Comparison of ENCODE assay signal across 8 mouse cellular contexts in genomic region chr13:119409330-119409707, GRCm38 (mm10). TPM values are rescaled to one million over a fixed set of nuclear protein-coding genes. Genes with fewer than 3 reads are reported as not detected.
DNase-seq lines count a peak whose midpoint lies in the region; ATAC-seq and TF ChIP-seq lines count a peak whose summit lies in the region.

No protein-coding gene starts in this region.

- 1% methylated on average over 13 of the region's 13 CpGs for WGBS in forebrain, embryonic 16.5 days
- WGBS in hindbrain, embryonic 10.5 days, result under 1% methylated on average over 13 of the region's 13 CpGs
- WGBS in limb, embryonic 15.5 days, result under 1% methylated on average over 13 of the region's 13 CpGs
- WGBS in midbrain, embryonic 13.5 days, result under 1% methylated on average over 13 of the region's 13 CpGs

- no peak for TF ChIP-seq POLR2A in brain, embryonic 14.5 days (IDR thresholded peaks at IDR 0.05; ENCODE audit: borderline replicate concordance, extremely low read depth, insufficient read depth, insufficient read length, poor library complexity, severe bottlenecking)

- peak overlapping the region; percentile 76 for H3K4me2 ChIP-seq in forebrain, embryonic 16.5 days (ENCODE audit: low read length)
- H3K4me2 ChIP-seq in limb, embryonic 15.5 days, result peak overlapping the region; percentile 59
- peak overlapping the region; percentile 73 for H3K4me2 ChIP-seq in midbrain, embryonic 13.5 days (replicated peaks)

- H3K4me1 ChIP-seq in forebrain, embryonic 16.5 days (replicated peaks; ENCODE audit: control insufficient read depth, insufficient read depth, low read length), result peaks cover 21% of the 10 kb centered on the region
- H3K4me1 ChIP-seq in hindbrain, embryonic 10.5 days (replicated peaks), result peaks cover 28% of the 10 kb centered on the region
- peaks cover 7% of the 10 kb centered on the region for H3K4me1 ChIP-seq in limb, embryonic 15.5 days
- peaks cover 33% of the 10 kb centered on the region for H3K4me1 ChIP-seq in midbrain, embryonic 13.5 days (replicated peaks)

- ATAC-seq in forebrain, embryonic 16.5 days, result peak; percentile 7
- ATAC-seq in limb, embryonic 15.5 days (ENCODE audit: insufficient number of reproducible peaks, low FRiP score, low TSS enrichment, low read depth), result peak; percentile 83
- ATAC-seq in midbrain, embryonic 13.5 days, result peak; percentile 29; the same call in 1 of the 2 replicates

- peak overlapping the region; percentile 97 for H3K4me3 ChIP-seq in forebrain, embryonic 16.5 days (replicated peaks; ENCODE audit: low read length)
- H3K4me3 ChIP-seq in hindbrain, embryonic 10.5 days, result peak overlapping the region; percentile 86
- H3K4me3 ChIP-seq in limb, embryonic 15.5 days, result peak overlapping the region; percentile 92
- H3K4me3 ChIP-seq in midbrain, embryonic 13.5 days (replicated peaks), result peak overlapping the region; percentile 89

- no peak for TF ChIP-seq CTCF in brain, embryonic 14.5 days (IDR thresholded peaks at IDR 0.05; ENCODE audit: borderline replicate concordance, extremely low read depth, insufficient read depth, insufficient read length)

- no peaks in the 10 kb centered on the region for H3K27me3 ChIP-seq in forebrain, embryonic 16.5 days (replicated peaks; ENCODE audit: control insufficient read depth, insufficient read depth, low read length)
- H3K27me3 ChIP-seq in hindbrain, embryonic 10.5 days (ENCODE audit: insufficient read depth, poor library complexity, severe bottlenecking), result no peaks in the 10 kb centered on the region
- H3K27me3 ChIP-seq in limb, embryonic 15.5 days, result no peaks in the 10 kb centered on the region
- no peaks in the 10 kb centered on the region for H3K27me3 ChIP-seq in midbrain, embryonic 13.5 days

- DNase-seq in layer of hippocampus, adult 11-12 months (ENCODE audit: low spot score), result peak; percentile 27
- DNase-seq in layer of hippocampus, postnatal 25 days (ENCODE audit: extremely low spot score in 1 of 2, low spot score in 1 of 2), result no peak
- peak; percentile 87 for DNase-seq in brain, embryonic 14.5 days (ENCODE audit: low read depth)
- peak; percentile 81 for DNase-seq in hindbrain, embryonic 10.5 days (ENCODE audit: low spot score)
- peak; percentile 80 for DNase-seq in urinary bladder, postnatal 14 days (ENCODE audit: low spot score)

- H3K9me3 ChIP-seq in forebrain, embryonic 16.5 days (ENCODE audit: control insufficient read depth, low read length), result 0 out of 2 replicates have a peak, but pooled peaks cover 2% of the 10 kb centered on the region
- no peaks in the 10 kb centered on the region for H3K9me3 ChIP-seq in hindbrain, embryonic 10.5 days
- H3K9me3 ChIP-seq in limb, embryonic 15.5 days, result no peaks in the 10 kb centered on the region
- H3K9me3 ChIP-seq in midbrain, embryonic 13.5 days, result no peaks in the 10 kb centered on the region

- H3K9ac ChIP-seq in forebrain, embryonic 16.5 days (replicated peaks; ENCODE audit: low read depth, low read length), result peak overlapping the region; percentile 84
- peak overlapping the region; percentile 82 for H3K9ac ChIP-seq in limb, embryonic 15.5 days
- peak overlapping the region; percentile 88 for H3K9ac ChIP-seq in midbrain, embryonic 13.5 days (replicated peaks)

- H3K36me3 ChIP-seq in forebrain, embryonic 16.5 days (ENCODE audit: control insufficient read depth, insufficient read depth), result no peaks in the 10 kb centered on the region
- peaks cover 2% of the 10 kb centered on the region for H3K36me3 ChIP-seq in hindbrain, embryonic 10.5 days
- 0 out of 2 replicates have a peak, but pooled peaks cover under 1% of the 10 kb centered on the region for H3K36me3 ChIP-seq in limb, embryonic 15.5 days
- H3K36me3 ChIP-seq in midbrain, embryonic 13.5 days, result peaks cover under 1% of the 10 kb centered on the region

- peak overlapping the region; percentile 89 for H3K27ac ChIP-seq in forebrain, embryonic 16.5 days (ENCODE audit: low read length)
- peak overlapping the region; percentile 94 for H3K27ac ChIP-seq in hindbrain, embryonic 10.5 days
- peak overlapping the region; percentile 96 for H3K27ac ChIP-seq in limb, embryonic 15.5 days
- H3K27ac ChIP-seq in midbrain, embryonic 13.5 days, result peak overlapping the region; percentile 89

RNA-seq across cellular contexts. Expression of gene Paip1, which starts 19.1 kb away (rescaled TPM):
- 100 to 1,000 TPM; 101 to 103 TPM for total RNA-seq in layer of hippocampus, postnatal 25 days (2021)
- 65.7 and 77.6 TPM in 2 replicates for polyA plus RNA-seq in brain, embryonic 14.5 days (2012; rRNA removed)
- polyA plus RNA-seq in forebrain, embryonic 16.5 days (2015; fragmentation: Nextera tagmentation; extraction: Ambion mirVana), result 157 and 169 TPM in 2 replicates
- 103 and 122 TPM in 2 replicates for polyA plus RNA-seq in hindbrain, embryonic 10.5 days (2016; fragmentation: Nextera tagmentation; extraction: Ambion mirVana)
- polyA plus RNA-seq in limb, embryonic 15.5 days (2015; fragmentation: Nextera tagmentation; extraction: Ambion mirVana), result 49.0 and 62.0 TPM in 2 replicates
- 197 and 243 TPM in 2 replicates for polyA plus RNA-seq in midbrain, embryonic 13.5 days (2015; fragmentation: Nextera tagmentation; extraction: Ambion mirVana)

RNA-seq across cellular contexts. Expression of gene 4833420G17Rik, which starts 53.2 kb away (rescaled TPM):
- total RNA-seq in layer of hippocampus, postnatal 25 days (2021), result 10 to 100 TPM; 23.2 to 28.0 TPM
- polyA plus RNA-seq in brain, embryonic 14.5 days (2012; rRNA removed), result 116 and 191 TPM in 2 replicates
- polyA plus RNA-seq in forebrain, embryonic 16.5 days (2015; fragmentation: Nextera tagmentation; extraction: Ambion mirVana), result 128 and 131 TPM in 2 replicates
- 74.8 and 75.8 TPM in 2 replicates for polyA plus RNA-seq in hindbrain, embryonic 10.5 days (2016; fragmentation: Nextera tagmentation; extraction: Ambion mirVana)
- 57.9 and 59.4 TPM in 2 replicates for polyA plus RNA-seq in limb, embryonic 15.5 days (2015; fragmentation: Nextera tagmentation; extraction: Ambion mirVana)
- polyA plus RNA-seq in midbrain, embryonic 13.5 days (2015; fragmentation: Nextera tagmentation; extraction: Ambion mirVana), result 121 and 128 TPM in 2 replicates

Comparison
In these comparisons a context has a peak if more than half of its experiments do, and no peak if none do; other contexts are left out.
1. DNase-seq: peak in layer of hippocampus, adult 11-12 months (single experiment), brain, embryonic 14.5 days (single experiment), hindbrain, embryonic 10.5 days (single experiment) and urinary bladder, postnatal 14 days (single experiment); none in layer of hippocampus, postnatal 25 days (0 of 2).
2. ATAC-seq: peak in every context shown above with its lines; median percentile 83 in limb, embryonic 15.5 days; 29 in midbrain, embryonic 13.5 days; 7 in forebrain, embryonic 16.5 days.
3. Peak in every context shown above with its lines, with median percentiles within 50 percentile points of each other: H3K27ac ChIP-seq, H3K4me2 ChIP-seq, H3K4me3 ChIP-seq and H3K9ac ChIP-seq.